Mouse (Mus musculus): Measurements from ENCODE around the gene Shank2. TPM values are rescaled to one million over a fixed set of nuclear protein-coding genes. Genes with fewer than 3 reads are reported as not detected.

Shank2 gene
- total and polyA plus RNA-seq, 3 experiments, result not detected

DNA sequence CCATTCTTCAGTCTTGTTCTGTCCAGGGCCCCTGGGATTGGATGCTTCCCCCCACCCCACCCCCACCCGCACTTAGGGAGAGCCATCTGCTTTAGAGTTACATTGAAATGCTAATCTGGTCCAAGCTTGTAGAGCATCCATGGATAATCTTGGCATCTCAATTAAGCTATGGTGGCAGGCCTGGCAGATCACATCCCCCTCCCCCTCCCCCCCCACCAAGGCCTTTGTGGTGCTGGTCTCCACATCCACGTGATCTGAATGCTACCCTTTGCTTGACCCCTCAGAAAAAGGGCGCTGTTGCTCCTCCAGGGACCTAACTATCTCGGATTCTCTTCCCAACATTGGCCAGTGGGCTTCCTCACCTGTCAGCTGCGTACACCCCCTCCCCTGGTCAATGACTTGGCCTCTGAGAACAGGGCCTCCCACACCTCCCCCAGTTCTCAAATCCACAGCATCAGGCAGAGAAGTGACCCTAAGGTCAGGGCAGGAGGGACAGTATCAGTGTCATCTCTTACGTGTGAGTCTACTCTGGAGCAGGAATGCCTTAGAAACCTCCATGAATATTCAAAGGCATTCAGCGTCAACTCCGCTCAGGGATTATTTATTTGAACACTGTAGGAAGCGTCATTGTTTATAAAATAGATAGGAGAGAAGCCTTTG lies 104.8 kb downstream of the Shank2 start:
- H3K4me1 ChIP-seq (ENCODE audit: control insufficient read depth in 1 of 2, insufficient read depth in 2 of 2, low read length in 2 of 2), result no peaks in the 10 kb centered on the region
- no peaks in the 10 kb centered on the region for H3K9me3 ChIP-seq (replicated peaks; ENCODE audit: insufficient read depth, low read length)
- no peak overlapping the region for H3K4me3 ChIP-seq (ENCODE audit: control insufficient read depth in 1 of 2, insufficient read depth in 1 of 2, low read depth in 2 of 2, low read length in 2 of 2)
- no peaks in the 10 kb centered on the region for H3K36me3 ChIP-seq (ENCODE audit: control insufficient read depth in 1 of 2, insufficient read depth in 2 of 2, low read length in 2 of 2)
- no peak overlapping the region for H3K27ac ChIP-seq (ENCODE audit: control insufficient read depth, low read depth, low read length)
- DNase-seq (ENCODE audit: low read depth, low spot score), result no peak
- H3K9ac ChIP-seq (ENCODE audit: control insufficient read depth, low read depth, low read length, poor library complexity, severe bottlenecking), result no peak overlapping the region
- TF ChIP-seq TCF12 (IDR thresholded peaks at IDR 0.05; ENCODE audit: low read depth, low read length) (no peak), POLR2AphosphoS2 (IDR thresholded peaks at IDR 0.05; ENCODE audit: low read length) (no peak), GABPA (IDR thresholded peaks at IDR 0.05; ENCODE audit: low read depth, low read length) (no peak), TAL1 (IDR thresholded peaks at IDR 0.05; ENCODE audit: low read length) (no peak), MAFK (IDR thresholded peaks at IDR 0.05; ENCODE audit: borderline replicate concordance, low read depth, low read length) (no peak), USF2 (IDR thresholded peaks at IDR 0.05; ENCODE audit: borderline replicate concordance in 1 of 2, insufficient read depth in 1 of 2, low read depth in 1 of 2, low read length in 2 of 2) (no peak), HCFC1 (IDR thresholded peaks at IDR 0.05; ENCODE audit: low read depth, low read length) (no peak), MAX (IDR thresholded peaks at IDR 0.05; ENCODE audit: low read length) (no peak), NELFE (IDR thresholded peaks at IDR 0.05; ENCODE audit: low read depth, low read length) (no peak), MAZ (IDR thresholded peaks at IDR 0.05; ENCODE audit: low read depth, low read length) (no peak), RAD21 (IDR thresholded peaks at IDR 0.05; ENCODE audit: low read depth, low read length) (no peak), USF1 (IDR thresholded peaks at IDR 0.05; ENCODE audit: low read depth, low read length) (no peak), SMC3 (IDR thresholded peaks at IDR 0.05; ENCODE audit: low read depth, low read length) (no peak)
- H3K79me2 ChIP-seq (ENCODE audit: control insufficient read depth, insufficient read depth, low read length, poor library complexity), result no peaks in the 10 kb centered on the region
- no peaks in the 10 kb centered on the region for H3K27me3 ChIP-seq (ENCODE audit: control insufficient read depth in 1 of 2, insufficient read depth in 2 of 2, low read length in 2 of 2)

DNA sequence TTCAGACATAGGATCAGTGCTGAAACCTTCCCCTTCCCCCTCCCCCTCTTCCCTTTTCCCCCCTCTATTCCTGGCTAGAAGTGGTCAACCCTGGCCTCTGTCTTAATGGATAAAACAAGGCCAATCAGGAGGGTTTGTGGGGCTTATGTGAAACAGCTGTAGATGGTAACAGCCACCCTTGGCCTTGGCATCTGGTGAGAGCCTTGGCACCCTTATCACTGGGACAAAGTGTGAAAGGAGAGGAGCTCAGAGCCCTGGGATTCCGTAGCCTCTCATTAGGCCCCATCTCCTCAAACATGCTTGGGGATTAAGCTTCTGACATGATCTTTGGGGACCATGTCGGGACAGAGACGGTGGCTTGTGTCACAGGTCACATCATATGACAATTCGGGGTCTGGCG lies 106.4 kb downstream of the Shank2 start:
- DNase-seq (ENCODE audit: low read depth, low spot score), result no peak
- Histone ChIP-seq H3K79me2 (ENCODE audit: control insufficient read depth, insufficient read depth, low read length, poor library complexity) (no peaks in the 10 kb centered on the region), H3K27ac (ENCODE audit: control insufficient read depth, low read depth, low read length) (no peak overlapping the region), H3K36me3 (ENCODE audit: control insufficient read depth in 1 of 2, insufficient read depth in 2 of 2, low read length in 2 of 2) (no peaks in the 10 kb centered on the region), H3K4me3 (ENCODE audit: control insufficient read depth in 1 of 2, insufficient read depth in 1 of 2, low read depth in 2 of 2, low read length in 2 of 2) (no peak overlapping the region), H3K9me3 (replicated peaks; ENCODE audit: insufficient read depth, low read length) (no peaks in the 10 kb centered on the region), H3K4me1 (ENCODE audit: control insufficient read depth in 1 of 2, insufficient read depth in 2 of 2, low read length in 2 of 2) (no peaks in the 10 kb centered on the region), H3K27me3 (ENCODE audit: control insufficient read depth in 1 of 2, insufficient read depth in 2 of 2, low read length in 2 of 2) (no peaks in the 10 kb centered on the region), H3K9ac (ENCODE audit: control insufficient read depth, low read depth, low read length, poor library complexity, severe bottlenecking) (no peak overlapping the region)
- TF ChIP-seq TAL1 (IDR thresholded peaks at IDR 0.05; ENCODE audit: low read length) (no peak), UBTF (IDR thresholded peaks at IDR 0.05; ENCODE audit: borderline replicate concordance, insufficient read depth, low read depth, low read length) (no peak), CTCF (IDR thresholded peaks at IDR 0.05 in 2 of 3, conservative IDR thresholded peaks at IDR 0.05 in 1 of 3; ENCODE audit: control insufficient read depth in 1 of 3, insufficient read depth in 1 of 3, low read depth in 2 of 3, low read length in 3 of 3, poor library complexity in 1 of 3, severe bottlenecking in 1 of 3) (no peak), MEF2A (IDR thresholded peaks at IDR 0.05; ENCODE audit: extremely low read depth, insufficient replicate concordance, low read depth, low read length, poor library complexity, severe bottlenecking) (no peak), ZC3H11A (IDR thresholded peaks at IDR 0.05; ENCODE audit: low read depth, low read length) (no peak), POLR2A (IDR thresholded peaks at IDR 0.05; ENCODE audit: control insufficient read depth in 1 of 2, insufficient read depth in 1 of 2, low read depth in 1 of 2, low read length in 2 of 2, poor library complexity in 1 of 2) (no peak), KAT2A (conservative IDR thresholded peaks at IDR 0.05; ENCODE audit: low read depth, low read length) (no peak), ZKSCAN1 (IDR thresholded peaks at IDR 0.05; ENCODE audit: low read depth, low read length) (no peak), SMC3 (IDR thresholded peaks at IDR 0.05; ENCODE audit: low read depth, low read length) (no peak), MXI1 (IDR thresholded peaks at IDR 0.05; ENCODE audit: low read depth, low read length) (no peak), HCFC1 (IDR thresholded peaks at IDR 0.05; ENCODE audit: low read depth, low read length) (no peak), GATA1 (IDR thresholded peaks at IDR 0.05; ENCODE audit: low read depth, low read length) (no peak), ZMIZ1 (IDR thresholded peaks at IDR 0.05; ENCODE audit: low read depth, low read length) (no peak), NRF1 (IDR thresholded peaks at IDR 0.05; ENCODE audit: insufficient read depth, low read depth, low read length, poor library complexity, severe bottlenecking) (no peak)
